Mouse (Mus musculus): ENCODE results near the gene Msmp. TPM values are rescaled to one million over a fixed set of nuclear protein-coding genes. Genes with fewer than 3 reads are reported as not detected.
"Not testable (repeated sequence)": the region's sequence is repeated elsewhere in the genome, so short reads cannot be mapped to it uniquely, and the experiment has no call there.

The Msmp gene
- total RNA-seq (2021), result under 1 TPM in 1 of 2 experiments, not detected in 1; 0.64 TPM
- long read RNA-seq, experiment 1, result 0 reads
- long read RNA-seq, experiment 2, partial matches to known transcripts, result 0 of 1 reads
- long read RNA-seq, experiment 2, other reads (novel, unspliced or antisense), result 0 of 1 reads

DNA sequence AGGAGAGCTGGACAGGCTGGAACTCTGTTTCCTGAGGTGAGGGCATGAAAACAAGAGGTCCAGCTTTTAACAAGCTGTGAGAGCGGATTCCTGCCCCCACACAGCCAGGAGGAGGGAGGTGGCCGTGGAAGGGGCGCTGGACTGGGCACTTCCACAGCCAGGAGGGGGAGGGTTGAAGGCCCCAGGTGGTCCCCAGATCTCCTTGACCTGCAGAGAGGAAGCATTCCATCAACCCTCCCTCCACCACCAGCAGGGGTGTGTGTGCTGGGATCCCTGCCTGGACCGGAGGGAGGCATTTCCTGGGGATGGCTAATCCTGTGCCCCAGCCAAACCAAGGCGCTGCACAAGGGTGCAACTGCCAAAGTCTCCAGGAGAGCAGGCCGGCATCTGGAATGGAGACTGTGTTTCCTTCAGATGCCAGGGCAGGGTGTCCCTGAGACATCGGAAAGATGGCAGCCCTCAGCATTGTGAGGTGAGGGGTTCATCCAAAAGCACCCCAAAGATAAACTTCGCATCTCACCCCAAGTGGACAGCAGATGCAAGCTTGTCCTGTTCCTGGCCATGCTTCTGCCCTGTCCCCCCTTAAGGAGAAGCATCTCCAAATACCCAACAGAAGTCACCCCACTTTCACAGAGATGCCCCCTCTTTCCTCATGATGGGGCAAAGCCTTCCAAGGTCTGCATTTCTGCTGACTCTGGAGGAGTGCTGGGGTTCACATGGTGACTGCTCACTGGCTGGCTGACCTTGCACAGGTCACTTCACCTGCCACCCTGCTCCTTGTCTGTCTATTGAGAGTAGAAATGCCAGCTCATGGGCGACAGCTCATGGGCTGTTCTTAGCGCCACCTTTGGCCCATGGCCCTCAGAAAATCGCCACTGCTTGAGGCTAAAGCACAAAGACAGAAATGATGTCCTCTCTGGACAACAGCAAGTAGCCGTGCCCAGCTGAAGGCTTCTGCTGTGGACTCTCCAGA lies at the start of gene Msmp:
Gene Msmp (minus strand): TSS at position 51 of the 973 bp plus-strand sequence.
- peak; percentile 43 for DNase-seq

DNA sequence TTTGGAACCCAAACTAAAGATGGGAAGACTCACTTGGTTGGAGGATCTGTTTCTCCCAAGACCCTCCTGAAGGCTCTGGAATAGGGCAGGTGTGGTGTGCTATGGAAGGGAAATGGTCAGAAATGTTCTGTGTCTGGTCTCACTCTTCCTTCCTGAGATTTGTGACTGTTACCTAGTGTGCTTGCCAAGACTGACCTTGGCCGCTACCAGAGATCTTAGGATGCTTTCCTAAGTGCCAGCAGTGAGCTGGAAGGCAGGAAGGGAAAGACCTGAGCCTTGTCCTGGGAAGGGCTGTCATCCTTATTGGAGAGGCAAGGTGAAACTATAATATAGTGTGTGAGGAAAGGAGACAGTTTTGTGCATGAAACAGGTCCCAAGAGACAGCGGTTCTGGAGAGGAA lies 49.4 kb upstream of the Msmp start:
- DNase-seq, result no peak

DNA sequence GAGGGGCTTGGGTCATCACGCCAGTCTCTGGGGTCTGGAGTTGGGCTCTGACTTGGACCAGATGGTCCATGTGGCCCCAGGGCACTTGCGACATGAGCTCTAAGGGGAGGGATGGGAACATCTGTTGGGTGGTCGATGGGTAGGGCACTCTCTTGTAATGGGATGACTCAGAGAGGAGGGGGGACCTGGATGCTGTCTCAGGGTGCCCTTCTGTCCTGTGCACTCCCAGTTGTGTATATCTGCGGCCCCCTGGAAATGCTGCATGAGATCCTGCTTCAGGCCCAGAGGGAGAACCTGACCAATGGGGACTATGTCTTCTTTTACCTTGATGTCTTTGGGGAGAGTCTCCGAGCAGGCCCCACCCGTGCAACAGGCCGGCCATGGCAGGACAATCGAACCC lies 49.0 kb upstream of the Msmp start:
- DNase-seq, result no peak

DNA sequence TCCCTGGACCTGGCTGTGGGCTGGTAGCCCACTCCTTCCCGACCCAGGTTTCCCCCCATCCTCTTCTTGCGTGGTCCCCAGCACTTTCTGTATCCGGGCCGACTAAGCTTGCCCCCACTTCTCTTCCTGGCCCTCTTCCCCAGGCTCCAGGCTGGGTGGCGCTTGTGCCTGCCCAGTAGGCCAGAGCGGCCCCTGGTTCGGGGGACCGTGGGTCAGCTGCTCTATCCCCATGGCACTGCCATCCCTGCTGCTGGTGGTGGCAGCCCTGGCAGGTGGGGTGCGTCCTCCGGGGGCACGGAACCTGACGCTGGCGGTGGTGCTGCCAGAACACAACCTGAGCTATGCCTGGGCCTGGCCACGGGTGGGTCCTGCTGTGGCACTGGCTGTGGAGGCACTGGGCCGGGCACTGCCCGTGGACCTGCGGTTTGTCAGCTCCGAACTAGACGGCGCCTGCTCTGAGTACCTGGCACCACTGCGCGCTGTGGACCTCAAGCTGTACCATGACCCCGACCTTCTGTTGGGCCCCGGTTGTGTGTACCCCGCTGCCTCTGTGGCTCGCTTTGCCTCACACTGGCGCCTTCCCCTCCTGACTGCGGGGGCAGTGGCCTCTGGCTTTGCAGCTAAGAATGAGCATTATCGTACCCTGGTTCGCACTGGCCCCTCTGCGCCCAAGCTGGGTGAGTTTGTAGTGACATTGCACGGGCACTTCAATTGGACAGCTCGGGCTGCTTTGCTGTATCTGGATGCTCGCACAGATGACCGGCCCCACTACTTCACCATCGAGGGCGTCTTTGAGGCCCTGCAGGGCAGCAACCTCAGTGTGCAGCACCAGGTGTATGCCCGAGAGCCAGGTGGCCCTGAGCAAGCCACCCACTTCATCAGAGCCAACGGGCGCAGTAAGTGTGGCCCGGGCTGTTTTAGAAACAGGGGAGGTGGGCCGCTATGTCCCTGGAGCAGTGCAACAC lies 47.9 kb upstream of the Msmp start:
- peak; percentile 41 for DNase-seq

DNA sequence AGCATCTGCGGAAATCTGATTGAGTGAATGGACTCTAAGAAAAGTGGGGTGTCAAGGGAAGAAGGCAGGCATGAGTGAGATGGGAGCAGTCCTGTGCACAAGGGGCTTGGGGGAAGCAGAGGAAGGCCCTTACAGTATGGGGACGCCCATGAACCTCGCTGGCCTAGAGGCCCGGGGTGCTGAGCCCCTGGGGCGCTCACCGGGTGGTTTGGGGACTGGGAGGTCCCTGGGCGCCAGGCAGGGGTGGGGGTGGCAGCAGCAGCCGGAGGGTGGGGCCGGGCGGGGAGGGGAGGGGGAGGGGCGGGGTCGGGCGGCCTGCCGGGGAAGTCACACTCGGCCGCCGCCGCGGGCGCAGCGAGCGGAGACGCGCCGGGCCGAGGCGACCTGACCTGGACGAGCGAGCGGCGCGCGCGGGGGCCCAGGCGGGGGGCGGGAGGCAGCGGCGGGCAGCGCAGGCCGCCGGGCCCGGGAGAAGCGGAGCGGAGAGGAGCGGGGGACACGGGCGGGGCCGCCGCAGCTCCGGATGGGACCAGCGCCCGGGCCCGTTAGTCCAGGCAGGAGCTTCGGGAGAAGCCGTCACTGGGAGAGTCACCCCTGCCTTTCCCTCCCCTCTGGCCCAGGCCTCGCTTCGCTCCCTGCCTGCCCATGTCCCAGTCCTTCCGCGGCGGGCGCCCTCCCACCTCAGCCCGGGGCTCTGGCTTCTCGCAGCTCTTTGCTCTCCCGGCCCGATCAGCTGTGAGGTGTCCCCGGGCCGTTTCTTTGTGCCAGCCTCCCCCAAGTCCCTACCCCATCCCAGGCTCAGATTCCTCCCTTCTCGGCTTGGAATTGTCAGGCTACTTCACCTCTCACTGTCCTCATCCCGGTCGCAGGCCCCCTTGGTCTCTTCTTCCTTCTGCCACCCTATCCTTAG lies 47.0 kb upstream of the Msmp start, which contains the start of gene Npr2:
Gene Npr2 (plus strand): TSS at position 890 of the 910 bp plus-strand sequence.
- DNase-seq, result peak; percentile 60

DNA sequence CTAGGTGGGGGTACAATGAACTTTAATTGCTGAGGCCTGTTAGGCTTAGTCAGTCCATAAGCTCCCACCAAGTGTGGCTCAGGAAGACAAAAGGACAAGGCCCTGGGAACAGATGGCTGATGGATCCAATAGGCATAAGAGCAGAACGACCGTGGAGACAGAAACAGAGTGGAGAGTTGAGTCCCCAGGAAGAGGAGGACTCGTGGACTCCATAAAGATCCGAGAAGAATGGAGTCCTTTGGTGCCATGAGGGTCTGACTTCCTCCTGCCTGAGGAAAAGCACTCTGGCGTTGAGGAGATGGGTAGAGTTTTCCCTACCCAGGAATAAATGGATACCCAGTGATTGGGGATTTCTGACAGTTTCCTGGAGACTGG lies 46.4 kb upstream of the Msmp start:
- DNase-seq, result no peak

DNA sequence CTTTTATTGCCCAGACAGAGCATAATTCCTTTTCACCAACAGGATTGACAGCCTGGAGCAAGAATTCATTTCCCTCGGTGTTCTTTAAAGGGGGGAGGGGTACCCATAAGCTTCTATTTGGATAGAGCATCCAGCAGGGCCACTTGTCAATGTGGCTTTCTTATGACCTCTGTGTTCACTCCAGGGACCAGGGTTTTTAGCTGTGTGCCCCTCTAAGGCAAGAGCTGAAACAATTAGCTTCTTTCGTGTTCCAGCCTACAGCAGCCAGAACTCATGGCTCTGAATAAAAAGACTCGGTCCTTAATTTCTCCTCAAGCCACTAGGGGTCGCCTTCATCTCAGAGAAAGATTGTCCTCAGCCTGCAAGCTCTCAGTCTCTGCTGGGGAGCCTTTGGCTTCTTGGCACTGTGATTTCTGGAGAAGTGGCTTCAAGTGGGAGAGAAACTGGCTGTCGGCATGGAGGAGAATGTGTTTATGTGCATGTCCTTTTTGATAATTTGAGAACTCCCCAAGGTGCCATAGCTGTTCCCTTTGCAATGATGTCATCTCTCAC lies 45.8 kb upstream of the Msmp start:
- peak; percentile 61 for DNase-seq

DNA sequence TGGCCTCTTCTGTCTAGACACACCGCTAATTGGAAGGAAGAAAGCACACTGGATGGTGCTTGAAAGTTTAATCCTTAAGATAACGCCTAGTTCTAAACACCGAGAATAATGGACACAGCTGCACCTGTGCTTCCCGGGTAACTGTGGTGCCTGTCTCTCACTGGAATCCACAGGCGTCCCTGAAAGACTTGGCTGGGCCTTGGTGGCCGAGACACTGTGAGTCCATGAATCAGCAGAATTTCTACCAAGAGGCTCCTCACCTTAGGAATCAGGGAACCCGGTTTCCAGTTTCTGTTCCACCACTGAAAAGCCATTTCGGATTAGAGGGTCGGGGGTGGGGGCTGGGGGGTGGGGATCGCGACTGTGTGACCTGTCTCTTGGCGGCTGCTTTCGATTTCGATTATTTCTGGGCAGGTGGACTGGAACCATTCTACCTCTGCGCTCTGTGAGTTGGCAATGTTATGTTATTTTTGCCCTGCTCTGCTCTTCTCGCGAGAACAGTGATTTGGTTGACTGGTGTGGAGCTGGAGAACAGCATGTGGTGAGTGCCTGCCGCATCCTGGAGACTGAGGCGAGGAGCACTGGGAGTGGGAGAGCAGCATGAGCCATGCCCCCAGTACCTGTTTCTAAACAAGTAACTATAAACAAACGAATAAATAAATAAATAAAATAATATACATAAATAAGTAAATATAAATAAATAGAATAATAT lies 45.0 kb upstream of the Msmp start:
- DNase-seq, result no peak

DNA sequence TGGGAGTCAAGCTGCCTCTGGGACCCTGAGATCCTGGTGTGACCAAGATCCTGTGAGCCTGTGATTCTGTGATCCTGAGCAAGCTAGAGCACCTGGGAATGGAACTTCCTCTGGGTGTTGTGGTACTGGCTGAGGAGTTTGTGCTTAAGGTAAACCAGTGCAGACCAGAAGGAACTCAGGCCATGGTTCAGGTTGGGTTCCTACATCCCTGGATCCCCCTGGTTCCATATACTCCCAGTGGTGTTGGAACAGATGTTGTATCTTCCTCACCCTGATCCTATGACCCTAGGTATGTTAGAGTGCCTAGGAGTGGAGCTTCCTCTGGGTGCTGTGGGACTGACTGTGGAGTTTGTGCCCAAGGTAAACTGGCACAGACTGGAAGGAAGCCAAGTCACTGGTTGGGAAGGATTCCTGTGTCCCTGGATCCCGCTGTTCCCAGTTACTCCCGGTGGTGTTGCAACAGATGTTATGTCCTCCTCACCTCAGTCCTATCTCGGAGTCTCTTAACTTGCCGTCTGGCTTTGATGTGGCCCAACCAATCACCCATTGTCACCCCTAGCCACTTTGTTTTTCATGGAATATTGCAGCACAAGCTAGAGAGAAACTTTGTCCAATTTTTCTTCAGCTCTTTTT lies 36.0 kb upstream of the Msmp start:
- no peak for DNase-seq

DNA sequence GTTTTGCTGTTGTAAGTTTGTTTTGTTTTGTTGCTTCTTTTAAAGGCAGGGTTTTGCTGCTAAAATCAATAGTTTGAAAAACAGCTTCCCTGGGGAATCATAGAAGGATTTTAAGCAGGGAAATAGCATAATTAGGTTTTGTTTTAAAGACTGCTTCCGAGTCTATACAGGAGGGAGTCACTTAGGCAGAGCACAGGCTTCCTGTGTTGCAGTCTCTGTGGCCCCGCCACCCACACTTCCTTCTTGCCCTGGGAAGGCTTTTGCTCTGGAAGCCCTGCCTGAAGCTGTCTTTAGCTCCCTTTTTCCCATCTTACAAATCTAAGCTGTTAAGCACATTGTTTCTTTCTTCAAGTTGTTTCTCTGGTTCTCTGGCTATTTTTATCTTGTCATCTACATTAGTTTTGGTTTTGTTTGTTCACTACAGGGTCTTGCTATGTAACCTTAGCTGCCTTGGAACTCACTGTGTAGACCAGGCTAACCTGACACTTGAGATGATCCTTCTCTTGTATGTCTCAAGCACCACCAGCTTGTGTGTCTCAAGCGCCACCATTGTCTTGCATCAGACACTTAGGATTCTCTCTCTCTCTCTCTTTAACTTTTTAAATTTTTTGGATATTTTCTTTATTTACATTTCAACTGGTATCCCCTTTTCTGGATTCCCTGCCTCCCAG lies 28.9 kb upstream of the Msmp start:
- no peak for DNase-seq

DNA sequence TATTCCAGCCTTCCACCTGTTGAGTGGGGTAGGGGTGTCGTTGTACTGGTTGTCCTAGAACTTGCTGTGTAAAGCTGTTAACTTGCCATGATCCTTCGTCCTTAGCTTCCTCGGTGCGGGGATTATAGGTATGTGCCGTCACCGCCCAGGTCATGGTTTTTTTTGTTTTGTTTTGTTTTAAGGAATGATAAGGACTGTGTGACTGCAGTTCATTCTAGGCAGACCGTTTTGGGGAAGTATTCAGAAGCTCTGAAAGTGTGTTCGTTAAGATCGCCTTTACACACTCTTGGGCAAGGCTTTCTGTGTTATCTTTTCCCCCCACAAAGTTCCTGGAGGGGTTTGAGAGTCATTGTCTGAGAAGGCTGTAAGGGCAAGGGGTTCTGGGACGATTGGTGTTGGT lies 28.2 kb upstream of the Msmp start:
- DNase-seq, result no peak

DNA sequence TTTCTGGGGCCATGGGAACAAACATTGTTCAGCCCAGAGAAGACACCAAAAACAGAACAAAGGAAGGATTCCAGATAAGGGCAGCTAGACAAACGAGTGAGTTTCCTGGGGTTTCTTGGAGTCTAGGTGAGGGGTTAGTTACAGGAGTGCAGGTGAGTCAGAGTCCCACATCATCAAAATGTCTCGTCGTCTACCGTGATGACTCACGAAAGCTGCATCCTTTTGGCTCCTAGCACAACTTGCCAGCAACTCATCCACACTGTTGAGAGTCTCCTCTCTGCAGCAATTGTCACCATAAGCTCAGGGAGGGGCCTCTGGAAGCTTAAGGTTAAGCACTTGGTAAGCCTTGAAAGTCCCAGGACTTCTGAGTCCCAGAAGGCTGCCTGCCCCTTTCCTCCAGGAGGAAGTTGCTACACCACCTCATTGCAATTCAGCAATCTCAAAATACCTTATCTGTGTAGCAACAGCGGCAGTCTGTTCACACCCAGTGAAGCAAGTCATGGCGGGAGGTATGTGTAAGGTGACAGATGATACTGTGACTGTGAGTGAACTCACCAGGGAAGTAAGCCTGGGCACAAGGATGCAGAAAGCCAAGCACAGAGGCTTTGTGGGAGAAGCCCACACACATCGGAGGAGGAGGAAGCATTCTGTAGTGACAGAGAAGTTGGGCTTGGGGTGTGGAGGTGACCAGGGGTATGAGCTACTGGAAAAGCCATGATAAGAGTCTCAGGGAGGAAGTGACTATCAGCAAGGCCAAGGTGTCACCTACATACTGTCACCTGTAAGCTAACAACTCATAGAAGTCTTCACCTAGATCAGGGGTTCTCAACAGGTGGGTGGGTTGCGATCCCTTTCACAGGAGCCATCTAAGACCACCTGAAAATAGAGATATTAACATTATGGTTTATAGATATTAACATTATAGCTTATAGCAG lies 20.7 kb upstream of the Msmp start:
- DNase-seq, result no peak

DNA sequence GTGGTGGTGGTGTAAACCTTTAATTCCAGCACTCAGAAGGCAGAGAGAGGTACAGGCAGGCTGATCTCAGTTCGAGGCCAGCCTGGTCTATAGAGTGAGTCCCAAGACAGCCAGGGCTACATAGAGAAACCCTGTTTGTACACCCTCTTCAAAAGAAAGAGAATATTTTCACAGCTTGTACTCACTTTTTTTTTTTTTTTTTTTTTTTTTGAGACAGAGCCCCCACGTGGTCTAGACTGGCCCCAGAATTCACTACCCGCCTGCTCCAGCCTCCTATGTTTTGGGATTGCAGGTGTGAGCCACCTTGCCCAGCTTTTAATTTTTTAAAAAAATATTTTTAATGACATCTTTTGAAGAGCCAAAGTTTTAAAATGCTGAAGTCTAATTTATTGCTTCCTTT lies 19.8 kb upstream of the Msmp start:
- DNase-seq, result no peak

DNA sequence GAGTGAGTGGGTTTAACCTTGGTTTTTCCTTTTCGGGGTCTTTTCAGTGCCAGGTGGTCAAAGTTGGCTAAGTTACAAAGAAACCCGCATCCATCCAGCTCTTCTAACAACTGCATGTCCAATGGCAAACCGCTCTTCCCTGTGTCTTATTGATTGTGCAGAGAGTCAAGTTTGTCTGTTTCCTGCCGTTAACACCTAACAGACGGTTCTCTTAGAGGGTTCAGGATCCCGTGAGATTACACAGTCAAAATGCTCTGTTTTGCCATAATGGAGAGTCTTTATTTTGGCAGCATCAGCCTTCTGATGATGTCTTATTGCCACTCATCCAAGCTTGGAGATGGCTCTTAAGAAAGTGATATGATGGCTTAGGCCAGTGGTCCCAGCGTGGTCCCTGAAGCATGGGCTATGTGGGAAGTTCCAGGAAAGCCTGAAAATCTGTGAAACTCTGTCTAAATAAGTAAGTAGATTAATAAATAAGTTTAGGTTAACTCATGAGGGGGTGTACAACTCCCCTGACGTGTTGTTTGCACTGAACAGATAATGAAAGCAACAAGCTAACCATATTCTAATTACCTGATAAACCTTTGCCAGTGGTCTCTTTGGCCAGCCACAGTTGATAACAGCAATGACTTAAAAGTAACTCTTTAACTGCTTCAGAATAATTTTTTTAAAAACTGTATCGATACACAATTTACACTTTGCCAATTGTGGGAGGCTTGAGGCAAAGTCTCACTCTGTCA lies 16.1 kb upstream of the Msmp start:
- DNase-seq, result no peak

DNA sequence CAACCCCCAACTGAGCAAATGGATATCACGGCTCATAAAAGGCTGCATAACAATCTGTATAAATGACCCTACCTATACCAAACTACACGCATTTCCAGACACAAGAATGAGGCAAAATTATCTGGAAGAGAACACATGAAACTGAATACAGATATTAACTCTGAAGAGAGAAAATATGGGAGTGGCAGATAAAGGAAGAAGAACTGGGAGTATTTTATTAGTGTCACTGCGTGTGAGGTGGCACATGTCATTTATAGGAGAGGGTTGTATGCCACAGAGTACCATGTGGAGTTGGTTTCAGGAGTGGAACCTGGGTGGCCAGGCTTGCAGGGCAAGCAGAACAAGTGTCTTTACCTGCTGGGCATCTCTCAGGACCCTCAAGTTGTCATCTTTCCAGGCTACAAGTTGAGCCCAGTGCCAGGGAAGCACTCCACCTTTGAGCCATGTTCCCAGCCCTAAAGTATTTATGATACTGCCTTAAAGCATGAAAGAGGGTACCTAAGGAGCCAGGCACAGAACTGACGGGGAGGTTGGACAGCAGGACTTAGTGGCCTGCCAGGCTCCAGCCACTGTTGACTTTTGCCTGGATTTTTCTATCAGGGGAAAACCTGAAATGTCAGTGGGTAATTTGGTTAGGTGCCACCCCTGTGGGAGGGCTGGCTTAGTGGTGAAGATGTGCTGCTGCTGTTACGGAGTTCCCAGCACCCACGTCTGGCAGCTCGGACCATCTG lies 14.5 kb upstream of the Msmp start:
- DNase-seq, result no peak

DNA sequence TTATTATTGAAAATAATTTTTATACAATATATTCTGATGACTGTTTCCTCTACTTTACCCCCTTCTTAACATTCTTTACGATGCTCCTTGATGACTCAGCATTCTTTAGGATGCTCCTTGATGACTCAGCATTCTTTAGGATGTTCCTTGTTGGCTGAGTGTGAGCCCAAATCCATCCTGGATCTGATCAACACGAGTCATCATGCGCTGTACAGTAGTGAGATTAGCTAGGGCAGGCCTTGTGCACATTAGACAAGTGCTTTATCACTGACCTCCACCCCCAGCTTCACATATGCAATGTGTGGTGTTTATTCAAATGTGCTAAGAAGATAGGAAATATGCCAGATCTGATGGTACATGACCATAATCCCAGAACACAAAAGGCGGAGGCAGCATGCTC lies 13.9 kb upstream of the Msmp start:
- no peak for DNase-seq

DNA sequence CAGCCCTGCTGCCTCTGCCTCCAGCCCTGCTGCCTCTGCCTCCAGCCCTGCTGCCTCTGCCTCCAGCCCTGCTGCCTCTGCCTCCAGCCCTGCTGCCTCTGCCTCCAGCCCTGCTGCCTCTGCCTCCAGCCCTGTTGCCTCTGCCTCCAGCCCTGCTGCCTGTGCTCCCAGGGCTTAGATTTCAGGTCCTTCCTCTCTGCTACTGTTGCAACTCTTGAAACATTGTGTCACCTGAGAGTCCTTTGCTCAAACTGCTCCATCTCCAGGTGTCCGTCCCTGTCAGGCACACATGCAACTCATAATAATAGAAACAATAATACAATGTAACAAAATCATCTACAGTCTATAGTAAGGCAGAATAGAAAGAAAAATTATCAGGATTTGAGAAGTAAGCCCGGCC lies 12.3 kb upstream of the Msmp start:
- DNase-seq, result not testable (repeated sequence)
